Mouse (Mus musculus) heart, adult 2 months (tissue): ENCODE data around the gene Rbm26.

Source experiments
- CTCF ChIP-seq: fragments of 200-600 bp; IDR thresholded peaks from 2 replicates; pipeline ENCODE4 v1.8.1; 2022; ENCODE audit warnings: antibody characterized with exemption, mild to moderate bottlenecking, moderate library complexity
- EP300 ChIP-seq: fragments of 200-500 bp; IDR thresholded peaks from 2 replicates; pipeline ENCODE4 v1.6.1; 2011; ENCODE audit warnings: low read depth, low read length, control low read depth; ENCODE audit not compliant: insufficient read depth

GRCm38 (mm10) chr14:105124513-105124912 lies 52.6 kb downstream of the Rbm26 start:
- TF ChIP-seq EP300 (no peak), CTCF (no peak)
